Mouse (Mus musculus) WW6 (cell line): ENCODE results near the gene Zfp276.
"Not testable (repeated sequence)": the region's sequence is repeated elsewhere in the genome, so short reads cannot be mapped to it uniquely, and the experiment has no call there.

Experiments used
- DNase-seq: peaks from one replicate; pipeline ENCODE4 v3.0.0-alpha.2; 2013; ENCODE audit warnings: low read depth, low spot score

Zfp276 gene

DNA sequence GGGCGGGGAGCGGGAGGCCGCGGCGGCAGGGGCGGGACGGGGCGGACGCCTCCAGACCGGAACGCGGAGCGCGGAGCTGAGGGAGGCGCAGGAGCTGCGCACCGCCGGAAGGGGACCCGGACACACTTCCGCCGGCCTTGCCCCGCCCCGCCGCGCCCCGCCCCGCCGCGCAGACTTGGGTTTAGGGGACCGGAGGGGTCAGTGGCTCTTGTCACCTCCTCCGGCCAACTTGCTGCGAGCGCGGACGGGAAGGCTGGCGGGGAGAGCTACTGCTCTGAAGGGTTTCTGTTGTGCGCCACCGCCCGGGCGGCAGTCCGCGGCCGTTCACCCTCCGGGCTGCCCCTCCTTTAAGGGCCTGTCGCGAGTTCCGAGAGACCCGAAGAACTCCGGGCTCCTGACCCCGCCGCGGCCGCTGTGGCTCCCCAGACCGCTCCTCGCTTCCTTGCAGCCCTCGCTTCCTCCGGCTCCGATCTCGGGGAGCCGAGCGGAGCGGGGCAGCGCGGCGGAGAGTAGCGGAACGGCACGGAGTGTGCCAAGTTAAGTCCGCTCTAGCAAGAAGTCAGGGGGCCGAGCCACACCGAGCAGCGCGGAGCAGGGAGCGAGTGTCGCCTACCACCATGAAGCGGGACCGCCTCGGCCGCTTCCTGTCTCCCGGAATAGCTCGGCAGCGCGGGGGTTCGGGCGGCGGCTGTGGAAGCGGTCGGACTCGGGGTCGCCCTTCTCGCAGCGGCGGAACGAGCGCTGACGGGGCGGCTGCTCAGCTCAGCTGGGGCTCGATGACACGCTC, at the start of gene Zfp276, which contains the start of gene Vps9d1:
Zfp276 (plus strand) TSS at position 97 of the 787 bp plus-strand sequence.
Vps9d1 (minus strand) TSS at position 250 of the 787 bp plus-strand sequence.
- peak; percentile 67 for DNase-seq

GRCm38 (mm10) chr8:123211876-123212275, 42.1 kb upstream of the Zfp276 start:
- no peak for DNase-seq

- peak; percentile 98 for DNase-seq
These were observed 41.5 kb upstream of the Zfp276 start, which contains the start of the genes Chmp1a and Spata33 for GRCm38 (mm10) chr8:123212321-123213117. TSS of gene Chmp1a (minus strand) at chr8:123212763. TSS of gene Spata33 (plus strand) at chr8:123212832.

- DNase-seq = no peak
These were observed 40.8 kb upstream of the Zfp276 start for GRCm38 (mm10) chr8:123213118-123213772.

DNA sequence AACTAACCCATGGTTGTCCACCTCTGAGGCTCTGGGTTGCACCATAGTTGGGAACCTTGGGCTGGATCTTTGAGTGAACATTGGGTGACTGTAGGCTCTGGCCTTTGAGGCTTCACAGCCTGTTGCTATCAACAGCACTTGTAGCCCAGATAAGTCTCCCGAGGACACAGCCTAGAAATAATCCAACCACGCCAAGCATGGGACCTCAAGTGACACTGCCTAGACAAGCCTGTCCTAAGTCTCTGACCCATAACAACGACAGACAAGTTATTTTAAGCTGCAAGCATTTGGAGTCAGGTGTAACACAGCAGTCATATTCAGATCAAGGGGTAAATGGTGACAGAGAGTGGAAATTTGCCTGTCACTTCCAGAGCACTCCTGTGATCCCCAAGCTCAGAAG, 38.6 kb upstream of the Zfp276 start:
- no peak for DNase-seq

DNA sequence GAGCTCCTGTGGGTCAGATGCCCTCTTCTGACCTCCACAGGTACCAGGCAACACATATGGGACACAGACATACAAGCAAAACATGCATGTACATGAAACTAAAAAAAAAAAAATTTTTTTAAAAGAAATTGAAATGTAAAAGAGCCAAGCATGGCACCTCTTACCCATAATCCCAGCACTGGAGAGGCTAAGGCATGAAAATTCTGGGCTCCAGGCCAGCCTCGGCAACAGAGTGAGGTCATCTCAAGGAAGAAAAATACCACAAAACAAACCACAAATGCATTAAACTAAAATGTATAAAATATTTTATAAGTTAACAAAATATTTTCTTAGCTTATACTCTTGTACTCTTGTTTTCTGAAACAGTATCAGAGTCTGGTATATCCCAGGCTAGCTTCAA, 33.1 kb upstream of the Zfp276 start:
- DNase-seq = no peak

DNA sequence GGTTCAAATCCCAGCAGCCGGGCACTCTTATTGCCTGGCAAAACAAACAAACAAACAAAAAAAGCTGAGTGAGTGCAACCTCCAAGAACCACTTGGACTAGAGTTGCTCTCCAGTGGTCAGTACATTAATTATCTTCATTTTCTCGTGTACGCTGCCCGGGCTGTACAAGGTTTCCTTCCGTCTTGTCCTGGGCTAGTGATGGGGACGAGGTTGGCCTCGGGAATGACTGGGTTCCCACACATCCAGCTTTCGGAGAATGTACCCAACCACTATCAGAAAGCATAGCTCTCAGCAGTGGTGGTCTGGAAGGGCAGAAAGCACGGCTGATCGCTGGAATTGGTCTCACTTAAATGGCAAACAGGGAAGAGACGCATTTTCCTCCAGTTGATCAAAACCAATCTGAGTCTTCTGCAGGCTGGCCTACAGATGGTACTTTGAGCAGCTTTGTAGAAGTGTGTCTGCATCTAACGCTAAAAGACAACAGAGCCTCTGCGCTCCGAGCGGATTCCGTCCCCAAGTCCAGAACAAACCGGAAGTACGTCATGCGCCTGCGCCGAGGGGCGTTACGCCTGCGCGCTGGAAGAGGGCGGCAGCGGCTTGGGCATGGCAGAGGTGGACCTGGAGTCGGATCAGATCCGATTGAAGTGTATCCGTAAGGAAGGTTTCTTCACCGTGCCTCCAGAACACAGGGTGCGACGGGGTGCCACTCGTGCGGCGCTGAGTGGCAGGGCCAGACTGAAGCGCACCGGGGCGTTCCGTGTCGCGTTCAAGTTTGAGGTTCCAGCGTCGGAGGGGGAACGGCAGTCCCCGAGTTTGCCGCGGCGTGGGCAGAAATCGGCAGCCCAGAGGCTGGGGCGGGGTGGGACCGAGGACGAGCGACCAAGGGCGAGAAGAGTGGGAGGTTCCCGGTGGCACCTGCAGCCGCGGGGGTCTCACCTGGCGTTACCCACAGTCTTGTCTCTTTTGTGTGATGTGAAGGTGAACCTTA, 29.4 kb upstream of the Zfp276 start, which contains the start of gene Cdk10:
Cdk10 (plus strand) TSS at position 565 of the 989 bp plus-strand sequence.
- DNase-seq = peak; percentile 81

DNA sequence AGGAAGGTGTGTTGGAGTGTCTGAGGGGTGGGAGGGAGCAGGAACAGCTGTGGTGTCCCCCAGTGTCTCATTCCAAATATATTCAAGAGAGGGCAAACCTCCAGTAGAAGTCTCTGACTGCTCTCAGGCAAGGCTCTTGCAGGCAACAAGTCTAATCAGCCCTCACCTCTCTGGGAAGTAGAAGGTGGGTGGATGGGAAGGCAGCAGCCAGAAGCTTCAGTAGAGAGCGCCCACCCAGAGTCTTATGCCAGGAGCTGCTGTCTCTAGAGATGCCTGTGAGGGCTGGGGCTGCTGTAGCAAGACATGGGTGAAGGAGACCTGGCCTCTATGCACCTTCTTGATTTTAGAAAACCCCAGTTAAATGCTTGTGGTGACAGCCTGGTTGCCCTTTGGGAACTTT, 25.6 kb upstream of the Zfp276 start:
- no peak for DNase-seq

DNA sequence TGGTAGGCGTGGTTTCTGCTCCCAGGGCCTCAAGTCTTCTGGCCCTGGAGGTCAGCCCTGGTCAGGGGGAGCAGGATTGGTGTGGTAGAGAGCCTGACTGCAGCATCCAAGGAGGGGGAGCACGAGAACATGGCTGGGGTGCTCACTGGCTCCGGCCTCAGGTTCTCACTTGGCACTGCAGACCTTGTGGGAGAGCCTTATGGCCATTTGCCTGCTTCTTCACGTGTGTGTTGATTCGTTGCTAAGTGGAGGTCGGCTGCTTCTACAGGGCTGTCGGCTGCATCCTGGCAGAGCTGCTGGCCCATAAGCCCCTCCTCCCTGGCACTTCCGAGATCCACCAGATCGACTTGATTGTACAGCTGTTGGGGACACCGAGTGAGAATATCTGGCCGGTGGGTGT, 23.7 kb upstream of the Zfp276 start:
- DNase-seq = not testable (repeated sequence)

DNA sequence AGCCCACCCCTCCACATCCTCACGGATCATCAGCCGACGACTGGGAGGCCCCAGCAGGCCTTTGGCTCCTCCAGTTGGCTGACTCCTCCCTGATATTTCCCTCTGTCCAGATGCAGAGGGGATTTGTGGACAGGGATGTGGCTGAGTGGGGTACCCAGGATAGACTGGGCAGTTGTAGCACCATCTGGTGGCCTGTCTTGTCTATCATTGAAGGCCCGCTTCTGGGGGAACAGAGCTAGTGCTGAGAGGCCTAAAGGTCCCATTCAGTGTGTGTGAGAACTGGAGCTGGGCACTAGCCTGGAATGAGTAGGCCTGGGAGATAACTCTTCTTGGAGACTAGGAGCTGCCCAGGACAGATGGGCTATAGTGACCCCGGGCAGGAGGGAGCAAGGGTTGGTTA, 22.3 kb upstream of the Zfp276 start:
- no peak for DNase-seq

DNA sequence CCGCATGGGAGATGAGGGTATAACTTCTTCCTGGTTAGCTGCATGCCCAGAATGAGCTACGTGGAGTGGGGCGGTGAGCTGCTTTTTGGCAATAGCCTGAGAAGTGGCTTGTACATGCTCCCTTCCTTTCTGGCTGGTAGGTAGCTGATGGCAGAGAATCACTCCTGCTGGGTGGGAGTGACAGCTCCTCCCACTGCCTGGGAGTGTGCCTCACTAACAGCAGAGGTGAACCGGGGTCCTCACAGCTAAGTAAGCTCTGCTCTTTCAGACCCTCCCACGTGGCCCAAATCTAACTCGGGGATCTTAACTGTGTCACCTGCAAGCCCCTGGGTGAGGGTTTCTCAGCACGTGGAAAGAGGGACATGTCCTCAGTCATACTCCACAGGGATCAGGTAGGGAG, 21.4 kb upstream of the Zfp276 start:
- no peak for DNase-seq

DNA sequence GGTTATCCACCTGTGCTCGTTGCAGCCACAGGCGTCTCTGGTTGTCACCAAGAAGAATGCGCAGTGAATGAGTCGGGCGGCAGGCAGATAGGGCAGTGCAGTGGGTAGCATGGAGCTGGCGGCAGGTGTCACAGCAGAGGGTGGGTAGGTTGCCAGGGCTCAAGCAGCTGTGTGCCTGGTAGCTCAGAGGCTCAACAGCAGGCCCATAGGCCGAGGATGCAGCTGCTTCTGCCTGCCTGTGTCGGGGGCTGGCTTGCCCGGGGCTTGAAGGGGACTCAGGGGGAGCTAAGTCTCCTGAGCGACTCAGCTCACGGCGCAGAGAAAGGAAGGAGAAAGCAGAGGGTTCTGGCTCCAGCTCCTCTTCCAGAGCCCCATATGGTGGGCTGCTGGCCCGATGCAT, 20.7 kb upstream of the Zfp276 start:
- no peak for DNase-seq

GRCm38 (mm10) chr8:123233760-123234159, 20.2 kb upstream of the Zfp276 start:
- no peak for DNase-seq

DNA sequence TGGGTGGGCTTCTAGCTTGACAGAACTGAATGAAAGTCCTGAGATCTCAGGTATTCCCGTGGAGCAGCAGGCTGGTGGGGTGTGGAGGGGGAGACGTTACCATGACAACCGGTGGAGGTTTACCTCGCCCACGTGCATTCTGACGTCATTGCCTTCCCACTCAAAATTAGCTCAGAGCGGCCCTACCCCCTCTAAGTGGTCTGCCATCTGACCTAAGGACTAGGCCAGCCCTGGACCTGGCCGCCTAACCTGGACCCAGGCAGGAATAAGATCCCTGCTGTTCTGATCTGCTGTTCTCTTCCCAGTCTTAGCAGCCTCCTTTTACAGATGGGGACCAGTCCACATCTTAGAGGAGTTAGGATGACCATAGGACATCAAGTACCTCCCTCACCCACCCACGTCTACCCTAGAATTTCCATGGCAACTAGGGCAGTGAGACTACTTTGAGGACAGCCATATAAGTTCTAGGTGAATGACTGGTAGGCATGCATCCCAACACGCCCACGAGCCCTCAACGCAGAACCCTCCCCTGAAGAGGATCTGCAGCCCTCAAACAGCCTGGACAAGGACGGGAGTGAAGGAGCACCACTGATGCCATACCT, 19.0 kb upstream of the Zfp276 start:
- no peak for DNase-seq

DNA sequence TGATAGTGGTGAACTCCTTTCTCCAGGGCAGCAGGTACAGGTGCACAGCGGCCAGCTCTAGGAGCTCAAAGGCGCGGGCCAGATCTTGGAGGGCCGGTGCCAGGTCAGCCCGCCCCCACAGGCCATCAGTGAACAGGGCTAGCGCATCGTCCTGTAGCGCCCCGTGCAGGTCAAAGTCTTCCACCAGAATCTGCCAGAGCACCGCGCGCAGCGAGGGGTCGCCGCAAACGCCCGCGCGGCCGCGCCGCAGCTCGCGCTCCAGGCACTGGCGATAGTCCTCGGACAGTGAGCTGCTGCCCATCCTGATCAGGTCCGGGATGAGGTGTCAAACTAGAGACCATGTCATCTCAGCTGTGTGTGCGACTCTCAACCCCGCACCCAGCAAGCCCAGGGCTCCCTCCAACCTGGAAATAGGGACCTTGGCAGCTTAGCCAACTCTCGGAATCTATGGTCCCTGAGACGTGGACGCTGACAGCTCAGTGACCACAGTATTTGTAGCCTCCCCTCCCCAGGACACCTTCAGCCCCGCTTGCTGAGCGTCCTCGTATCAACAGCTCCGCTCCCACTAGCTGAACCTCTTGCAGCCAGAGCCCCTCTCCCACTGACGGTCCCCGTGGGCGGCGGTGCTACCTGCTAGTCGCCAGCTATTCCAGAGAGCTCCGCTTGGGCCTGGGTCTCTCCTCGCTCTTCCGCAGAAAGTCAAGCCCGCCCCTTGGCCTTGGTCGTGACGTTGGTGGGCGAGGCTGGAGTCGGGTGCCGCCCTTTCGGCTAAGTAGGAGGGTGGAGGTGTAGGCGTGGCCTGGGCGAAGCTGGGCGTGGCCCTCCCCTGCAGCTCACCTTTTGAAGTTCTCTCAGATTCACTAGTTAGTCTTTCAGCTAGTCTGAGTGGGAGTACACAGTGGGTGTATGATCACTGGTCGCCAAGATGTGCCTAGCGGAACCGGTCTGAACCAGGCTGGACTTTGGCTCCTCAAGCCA, 18.2 kb upstream of the Zfp276 start, which contains the start of gene Spata2l:
Spata2l (minus strand) TSS at position 714 of the 978 bp plus-strand sequence.
- DNase-seq = peak; percentile 97

DNA sequence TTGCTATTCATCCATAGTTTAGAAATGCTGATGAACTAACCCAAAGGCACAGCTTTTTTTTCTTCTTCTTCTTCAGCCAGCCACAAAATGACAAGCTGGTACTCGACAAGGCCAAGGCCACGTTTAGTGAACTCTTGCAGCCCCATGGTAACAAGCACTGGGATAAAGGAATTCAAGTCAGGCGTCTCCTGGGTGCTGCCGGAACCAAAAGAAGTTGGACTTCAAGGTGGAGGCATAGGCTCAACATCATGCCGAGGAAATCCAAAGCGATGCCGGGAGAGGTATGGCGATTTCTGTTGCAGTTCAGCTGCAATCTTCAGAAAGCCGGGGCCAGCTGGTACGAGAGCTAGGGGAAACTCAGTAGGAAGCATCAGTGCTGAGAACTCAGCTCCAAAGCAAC, 14.6 kb upstream of the Zfp276 start:
- no peak for DNase-seq

DNA sequence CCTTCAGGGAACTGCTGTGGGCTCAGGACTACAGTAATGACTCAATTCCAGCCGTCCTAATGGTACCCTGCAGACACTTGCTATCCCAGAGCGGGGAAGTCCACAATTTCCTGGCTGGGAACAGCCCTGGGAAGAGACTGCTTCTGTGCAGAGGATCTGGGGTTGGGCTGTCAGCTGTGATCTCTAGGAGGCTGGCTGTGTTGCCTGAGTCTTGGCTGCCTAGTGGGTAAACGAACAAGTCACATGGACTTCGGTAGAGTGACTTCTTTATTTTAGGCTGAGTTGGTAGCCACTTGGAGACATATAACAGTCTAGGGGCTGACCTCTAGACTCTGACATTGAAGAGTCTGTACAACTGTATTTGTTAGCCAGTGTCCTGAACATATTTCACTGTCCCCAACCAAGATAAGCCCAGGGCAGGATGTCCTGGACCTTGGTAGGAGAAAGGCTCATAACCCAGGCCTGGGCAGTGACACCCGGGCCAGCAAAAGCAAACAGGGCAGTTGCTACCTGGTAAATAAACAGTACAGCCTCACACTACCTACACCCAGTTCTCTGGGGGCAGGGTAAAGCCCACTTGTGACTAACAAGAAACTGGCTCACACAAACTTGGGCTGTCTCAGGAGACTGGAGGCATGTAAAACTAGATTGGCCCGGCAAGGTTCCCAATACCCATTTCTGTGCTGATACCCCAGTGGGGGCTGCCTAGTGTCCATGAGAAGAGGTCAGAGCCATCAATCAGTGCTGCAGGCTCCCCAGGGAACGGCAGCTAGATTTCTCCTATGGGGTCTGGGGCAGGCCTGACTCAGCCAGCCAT, 11.7 kb upstream of the Zfp276 start:
- no peak for DNase-seq

GRCm38 (mm10) chr8:123243053-123243452, 10.9 kb upstream of the Zfp276 start:
- DNase-seq = no peak
